Mouse (Mus musculus) intestine, embryonic 16.5 days (tissue): ENCODE measurements at regions not wholly inside any gene's neighbourhood (a gene's known extent, or its start where the extent isn't known, plus 50 kb on each side); places are given as distances from the start of the nearest gene placed in this dataset.

Experiments
- ATAC-seq: fragments of 200-750 bp; cut with Nextera tagmentation; 2 replicates; pipeline ENCODE4 v1.8.0; 2017; ENCODE audit warnings: moderate TSS enrichment, moderate library complexity
- H3K27ac ChIP-seq: fragments of 300-500 bp; sonication (generic); 2 replicates; pipeline ENCODE4 v1.5.1; 2014; ENCODE audit warnings: mild to moderate bottlenecking, low read length
- H3K27me3 ChIP-seq: fragments of 300-500 bp; sonication (generic); replicated peaks from 2 replicates; pipeline ENCODE4 v1.6.1; 2014; ENCODE audit warnings: low read length, control low read depth, mixed read lengths; ENCODE audit not compliant: control insufficient read depth, insufficient read depth
- H3K36me3 ChIP-seq: fragments of 300-500 bp; sonication (generic); 2 replicates; pipeline ENCODE4 v1.6.1; 2014; ENCODE audit warnings: low read length, control low read depth; ENCODE audit not compliant: control insufficient read depth, insufficient read depth
- H3K4me1 ChIP-seq: fragments of 300-500 bp; sonication (generic); 2 replicates; pipeline ENCODE4 v1.6.1; 2014; ENCODE audit warnings: low read length, control low read depth, mixed read lengths; ENCODE audit not compliant: control insufficient read depth, insufficient read depth
- H3K4me2 ChIP-seq: fragments of 300-500 bp; sonication (generic); 2 replicates; pipeline ENCODE4 v1.6.1; 2014; ENCODE audit warnings: low read depth, low read length, control low read depth
- H3K4me3 ChIP-seq: fragments of 300-500 bp; sonication (generic); 2 replicates; pipeline ENCODE4 v1.5.1; 2014; ENCODE audit warnings: mild to moderate bottlenecking, low read length
- H3K9ac ChIP-seq: fragments of 300-500 bp; sonication (generic); 2 replicates; pipeline ENCODE4 v1.6.1; 2014; ENCODE audit warnings: low read depth, low read length
- H3K9me3 ChIP-seq: fragments of 300-500 bp; sonication (generic); 2 replicates; pipeline ENCODE4 v1.6.1; 2016; ENCODE audit warnings: low read length, control low read depth; ENCODE audit not compliant: control insufficient read depth
- WGBS: fragments of 180-500 bp; shearing (Covaris S2); extraction: QIAGEN DNeasy Blood & Tissue Kit; methylation state at CpG from one replicate; pipeline ENCODE4 v1.1.7; 2014; 5-methylcytosine and 5-hydroxymethylcytosine counted together

- H3K9ac ChIP-seq, result no peak overlapping the region
- H3K4me3 ChIP-seq, result no peak overlapping the region
- H3K9me3 ChIP-seq, result no peaks in the 10 kb centered on the region
- WGBS, result 70% methylated on average over 9 of the region's 9 CpGs
- H3K27me3 ChIP-seq, result 0 out of 2 replicates have a peak, but pooled peaks cover 3% of the 10 kb centered on the region
- H3K27ac ChIP-seq, result no peak overlapping the region
- no peak overlapping the region for H3K4me2 ChIP-seq
- no peaks in the 10 kb centered on the region for H3K36me3 ChIP-seq
- ATAC-seq, result no peak
- H3K4me1 ChIP-seq, result no peaks in the 10 kb centered on the region; the same call in 1 of the 2 replicates
Measured at GRCm38 (mm10) chr11:82600151-82600550, 164.0 kb downstream of the Cct6b start.

GRCm38 (mm10) chr11:82597757-82598156, 166.4 kb downstream of the Cct6b start:
- no peaks in the 10 kb centered on the region for H3K4me1 ChIP-seq
- no peak overlapping the region for H3K9ac ChIP-seq
- no peaks in the 10 kb centered on the region for H3K36me3 ChIP-seq
- 0 out of 2 replicates have a peak, but pooled peaks cover 3% of the 10 kb centered on the region for H3K27me3 ChIP-seq
- H3K4me3 ChIP-seq, result no peak overlapping the region
- no peak overlapping the region for H3K27ac ChIP-seq
- ATAC-seq, result no peak
- H3K9me3 ChIP-seq, result no peaks in the 10 kb centered on the region
- 22% methylated on average over 6 of the region's 6 CpGs for whole genome bisulfite sequencing
- H3K4me2 ChIP-seq, result no peak overlapping the region

- Histone ChIP-seq H3K4me1 (no peaks in the 10 kb centered on the region), H3K9ac (no peak overlapping the region), H3K9me3 (no peaks in the 10 kb centered on the region), H3K36me3 (no peaks in the 10 kb centered on the region), H3K27me3 (0 out of 2 replicates have a peak, but pooled peaks cover 3% of the 10 kb centered on the region), H3K27ac (no peak overlapping the region), H3K4me3 (no peak overlapping the region), H3K4me2 (no peak overlapping the region)
- no peak for ATAC-seq
- 54% methylated on average over 3 of the region's 3 CpGs for WGBS
Measured at GRCm38 (mm10) chr11:82596801-82597200, 167.3 kb downstream of the Cct6b start.

GRCm38 (mm10) chr11:82589761-82590160, 174.4 kb downstream of the Cct6b start:
- Histone ChIP-seq H3K4me1 (no peaks in the 10 kb centered on the region), H3K9ac (no peak overlapping the region), H3K36me3 (no peaks in the 10 kb centered on the region), H3K9me3 (no peaks in the 10 kb centered on the region), H3K27me3 (no peaks in the 10 kb centered on the region), H3K4me3 (no peak overlapping the region), H3K27ac (no peak overlapping the region), H3K4me2 (no peak overlapping the region)
- 66% methylated on average over 2 of the region's 2 CpGs for WGBS
- ATAC-seq, result no peak

GRCm38 (mm10) chr11:82588744-82589143, 175.4 kb downstream of the Cct6b start:
- Histone ChIP-seq H3K4me2 (no peak overlapping the region), H3K9me3 (no peaks in the 10 kb centered on the region), H3K36me3 (no peaks in the 10 kb centered on the region), H3K4me1 (no peaks in the 10 kb centered on the region), H3K27ac (no peak overlapping the region), H3K4me3 (no peak overlapping the region), H3K27me3 (no peaks in the 10 kb centered on the region), H3K9ac (no peak overlapping the region)
- WGBS, result 85% methylated on average over 5 of the region's 5 CpGs
- ATAC-seq, result no peak

GRCm38 (mm10) chr11:82579841-82580415, 184.2 kb downstream of the Cct6b start:
- no peaks in the 10 kb centered on the region for H3K27me3 ChIP-seq
- no peaks in the 10 kb centered on the region for H3K4me1 ChIP-seq
- no peak overlapping the region for H3K4me2 ChIP-seq
- ATAC-seq, result no peak
- 18% methylated on average over 7 of the region's 7 CpGs for WGBS
- no peak overlapping the region for H3K9ac ChIP-seq
- no peaks in the 10 kb centered on the region for H3K36me3 ChIP-seq
- no peaks in the 10 kb centered on the region for H3K9me3 ChIP-seq
- H3K4me3 ChIP-seq, result no peak overlapping the region
- no peak overlapping the region for H3K27ac ChIP-seq

- H3K27ac ChIP-seq, result no peak overlapping the region
- H3K36me3 ChIP-seq, result no peaks in the 10 kb centered on the region
- ATAC-seq, result no peak
- no peak overlapping the region for H3K4me2 ChIP-seq
- no peak overlapping the region for H3K9ac ChIP-seq
- H3K9me3 ChIP-seq, result no peaks in the 10 kb centered on the region
- H3K4me3 ChIP-seq, result no peak overlapping the region
- WGBS, result 51% methylated on average over 3 of the region's 3 CpGs
- H3K4me1 ChIP-seq, result no peaks in the 10 kb centered on the region
- no peaks in the 10 kb centered on the region for H3K27me3 ChIP-seq
Measured at GRCm38 (mm10) chr11:82576019-82576418, 187.3 kb downstream of the Tmem132e start.

- H3K27me3 ChIP-seq, result no peaks in the 10 kb centered on the region
- H3K4me3 ChIP-seq, result no peak overlapping the region
- no peaks in the 10 kb centered on the region for H3K9me3 ChIP-seq
- no peaks in the 10 kb centered on the region for H3K36me3 ChIP-seq
- no peak for ATAC-seq
- H3K4me2 ChIP-seq, result no peak overlapping the region
- WGBS, result 69% methylated on average over 4 of the region's 4 CpGs
- no peak overlapping the region for H3K27ac ChIP-seq
- H3K4me1 ChIP-seq, result peaks cover 7% of the 10 kb centered on the region; the same call in 1 of the 2 replicates
- H3K9ac ChIP-seq, result no peak overlapping the region
Measured at GRCm38 (mm10) chr11:82573126-82573525, 184.4 kb downstream of the Tmem132e start.

- 0 out of 2 replicates have a peak, but pooled peaks have one; percentile 26 for ATAC-seq
- peaks cover 10% of the 10 kb centered on the region for H3K4me1 ChIP-seq
- H3K27ac ChIP-seq, result no peak overlapping the region
- no peaks in the 10 kb centered on the region; the same call in 1 of the 2 replicates for H3K27me3 ChIP-seq
- H3K4me2 ChIP-seq, result no peak overlapping the region
- no peak overlapping the region for H3K4me3 ChIP-seq
- no peaks in the 10 kb centered on the region for H3K36me3 ChIP-seq
- no peaks in the 10 kb centered on the region for H3K9me3 ChIP-seq
- WGBS, result 13% methylated on average over 5 of the region's 5 CpGs
- no peak overlapping the region for H3K9ac ChIP-seq
Measured at GRCm38 (mm10) chr11:82571525-82571924, 182.8 kb downstream of the Tmem132e start.

GRCm38 (mm10) chr11:82569819-82570218, 181.1 kb downstream of the Tmem132e start:
- ATAC-seq, result no peak

More at GRCm38 (mm10) chr11:82569819-82570218, 181.1 kb downstream of the Tmem132e start:
- no peaks in the 10 kb centered on the region for H3K9me3 ChIP-seq
- peaks cover 10% of the 10 kb centered on the region for H3K4me1 ChIP-seq
- no peak overlapping the region for H3K4me2 ChIP-seq
- no peaks in the 10 kb centered on the region; the same call in 1 of the 2 replicates for H3K27me3 ChIP-seq
- H3K9ac ChIP-seq, result no peak overlapping the region
- H3K27ac ChIP-seq, result no peak overlapping the region
- H3K36me3 ChIP-seq, result no peaks in the 10 kb centered on the region
- H3K4me3 ChIP-seq, result no peak overlapping the region
